26 mouse cellular contexts compared by ENCODE assay signal in genomic region chr19:18253333-18253732, GRCm38 (mm10).
A peak's percentile ranks its signal among the peaks of the same experiment; 100 is the strongest.
DNase-seq lines count a peak whose midpoint lies in the region; ATAC-seq and TF ChIP-seq lines count a peak whose summit lies in the region.
"Had no signal": no experiment of that assay in that cellular context is flagged by ENCODE, and none has a peak within 500 bp of the region (broad histone marks: within the 10 kb centered on the region; RNA-seq: fewer than 3 reads in every experiment).

No protein-coding gene starts in this region.

- no peak for TF ChIP-seq CTCF in forebrain, postnatal 0 days (IDR thresholded peaks at IDR 0.05; ENCODE audit: low read depth)
- TF ChIP-seq CTCF in midbrain, postnatal 0 days (IDR thresholded peaks at IDR 0.05) = no peak
- TF ChIP-seq CTCF in brain, embryonic 14.5 days (IDR thresholded peaks at IDR 0.05; ENCODE audit: borderline replicate concordance, extremely low read depth, insufficient read depth, insufficient read length) = no peak

- H3K9me3 ChIP-seq in forebrain, embryonic 11.5 days (ENCODE audit: control insufficient read depth, low read length) = no peaks in the 10 kb centered on the region
- no peaks in the 10 kb centered on the region for H3K9me3 ChIP-seq in forebrain, postnatal 0 days (ENCODE audit: low read length)
- H3K9me3 ChIP-seq in midbrain, embryonic 10.5 days (replicated peaks) = no peaks in the 10 kb centered on the region
- no peaks in the 10 kb centered on the region for H3K9me3 ChIP-seq in midbrain, postnatal 0 days (ENCODE audit: low read length)
- H3K9me3 ChIP-seq in midbrain, embryonic 13.5 days = no peaks in the 10 kb centered on the region
- no peaks in the 10 kb centered on the region for H3K9me3 ChIP-seq in midbrain, embryonic 15.5 days
- H3K9me3 ChIP-seq: embryonic facial prominence, embryonic 10.5 days; embryonic facial prominence, embryonic 13.5 days had no signal

- WGBS in forebrain, embryonic 11.5 days = 63% methylated on average over 4 of the region's 4 CpGs
- WGBS in forebrain, postnatal 0 days = 52% methylated on average over 4 of the region's 4 CpGs
- 61% methylated on average over 4 of the region's 4 CpGs for WGBS in midbrain, embryonic 10.5 days
- WGBS in midbrain, postnatal 0 days = 54% methylated on average over 4 of the region's 4 CpGs
- 34% methylated on average over 4 of the region's 4 CpGs for WGBS in midbrain, embryonic 13.5 days
- 43% methylated on average over 4 of the region's 4 CpGs for WGBS in midbrain, embryonic 15.5 days

- H3K4me1 ChIP-seq in forebrain, embryonic 11.5 days (replicated peaks; ENCODE audit: control insufficient read depth, insufficient read depth, low read length) = no peaks in the 10 kb centered on the region
- H3K4me1 ChIP-seq in forebrain, postnatal 0 days (ENCODE audit: insufficient read depth) = no peaks in the 10 kb centered on the region
- H3K4me1 ChIP-seq in midbrain, embryonic 10.5 days = peaks cover 13% of the 10 kb centered on the region
- no peaks in the 10 kb centered on the region for H3K4me1 ChIP-seq in midbrain, postnatal 0 days (ENCODE audit: insufficient read depth, low read length)
- peaks cover 6% of the 10 kb centered on the region; the same call in 1 of the 2 replicates for H3K4me1 ChIP-seq in midbrain, embryonic 13.5 days (replicated peaks)
- H3K4me1 ChIP-seq in midbrain, embryonic 15.5 days = no peaks in the 10 kb centered on the region
- H3K4me1 ChIP-seq: embryonic facial prominence, embryonic 10.5 days had no signal

- H3K9ac ChIP-seq in forebrain, embryonic 11.5 days (ENCODE audit: low read length) = no peak overlapping the region
- no peak overlapping the region for H3K9ac ChIP-seq in forebrain, postnatal 0 days
- H3K9ac ChIP-seq in midbrain, postnatal 0 days (replicated peaks; ENCODE audit: low read length, poor library complexity, severe bottlenecking) = no peak overlapping the region
- no peak overlapping the region for H3K9ac ChIP-seq in midbrain, embryonic 13.5 days (replicated peaks)
- H3K9ac ChIP-seq in midbrain, embryonic 15.5 days = no peak overlapping the region
- H3K9ac ChIP-seq: embryonic facial prominence, embryonic 13.5 days; hindbrain, embryonic 14.5 days had no signal

- peak; percentile 51; the same call in 1 of the 2 replicates for ATAC-seq in forebrain, embryonic 11.5 days (replicated peaks; ENCODE audit: low FRiP score)
- no peak for ATAC-seq in forebrain, postnatal 0 days
- no peak for ATAC-seq in midbrain, postnatal 0 days (ENCODE audit: low FRiP score)
- ATAC-seq in midbrain, embryonic 13.5 days = 0 out of 2 replicates have a peak, but pooled peaks have one; percentile 45
- ATAC-seq in midbrain, embryonic 15.5 days (replicated peaks) = no peak
- ATAC-seq: forebrain, embryonic 14.5 days; hindbrain, postnatal 0 days; inflammation-experienced regulatory T-cells, adult 6 months had no signal

- H3K27ac ChIP-seq in forebrain, embryonic 11.5 days (ENCODE audit: low read depth, low read length) = no peak overlapping the region
- no peak overlapping the region for H3K27ac ChIP-seq in forebrain, postnatal 0 days (ENCODE audit: low read depth, low read length)
- no peak overlapping the region for H3K27ac ChIP-seq in midbrain, embryonic 10.5 days (replicated peaks)
- H3K27ac ChIP-seq in midbrain, postnatal 0 days (ENCODE audit: low read depth, low read length) = no peak overlapping the region
- no peak overlapping the region for H3K27ac ChIP-seq in midbrain, embryonic 13.5 days
- no peak overlapping the region for H3K27ac ChIP-seq in midbrain, embryonic 15.5 days
- H3K27ac ChIP-seq: embryonic facial prominence, embryonic 10.5 days; embryonic facial prominence, embryonic 13.5 days; gastrocnemius, adult 2 months; hindbrain, embryonic 14.5 days; hindbrain, postnatal 0 days had no signal

- no peak for TF ChIP-seq POLR2A in brain, embryonic 14.5 days (IDR thresholded peaks at IDR 0.05; ENCODE audit: borderline replicate concordance, extremely low read depth, insufficient read depth, insufficient read length, poor library complexity, severe bottlenecking)

- H3K36me3 ChIP-seq in forebrain, embryonic 11.5 days (ENCODE audit: control insufficient read depth, insufficient read depth, low read length) = no peaks in the 10 kb centered on the region
- H3K36me3 ChIP-seq in forebrain, postnatal 0 days (ENCODE audit: insufficient read depth) = no peaks in the 10 kb centered on the region
- no peaks in the 10 kb centered on the region for H3K36me3 ChIP-seq in midbrain, embryonic 10.5 days
- H3K36me3 ChIP-seq in midbrain, postnatal 0 days (ENCODE audit: insufficient read depth, low read length) = no peaks in the 10 kb centered on the region
- no peaks in the 10 kb centered on the region for H3K36me3 ChIP-seq in midbrain, embryonic 13.5 days
- no peaks in the 10 kb centered on the region for H3K36me3 ChIP-seq in midbrain, embryonic 15.5 days (replicated peaks)
- H3K36me3 ChIP-seq: embryonic facial prominence, embryonic 10.5 days; embryonic facial prominence, embryonic 13.5 days had no signal

- H3K4me2 ChIP-seq in forebrain, embryonic 11.5 days (ENCODE audit: low read depth, low read length, severe bottlenecking) = no peak overlapping the region
- H3K4me2 ChIP-seq in forebrain, postnatal 0 days (ENCODE audit: low read depth) = no peak overlapping the region
- no peak overlapping the region for H3K4me2 ChIP-seq in midbrain, postnatal 0 days (ENCODE audit: low read depth, low read length, poor library complexity, severe bottlenecking)
- H3K4me2 ChIP-seq in midbrain, embryonic 13.5 days (replicated peaks) = no peak overlapping the region
- no peak overlapping the region for H3K4me2 ChIP-seq in midbrain, embryonic 15.5 days
- H3K4me2 ChIP-seq: embryonic facial prominence, embryonic 13.5 days; heart, embryonic 11.5 days; hindbrain, embryonic 14.5 days had no signal

- H3K27me3 ChIP-seq in forebrain, embryonic 11.5 days (ENCODE audit: control insufficient read depth, insufficient read depth, low read length) = no peaks in the 10 kb centered on the region
- H3K27me3 ChIP-seq in forebrain, postnatal 0 days (ENCODE audit: insufficient read depth, low read length) = no peaks in the 10 kb centered on the region
- no peaks in the 10 kb centered on the region for H3K27me3 ChIP-seq in midbrain, embryonic 10.5 days (ENCODE audit: low read depth, poor library complexity, severe bottlenecking)
- H3K27me3 ChIP-seq in midbrain, postnatal 0 days (ENCODE audit: insufficient read depth, low read length) = no peaks in the 10 kb centered on the region
- no peaks in the 10 kb centered on the region for H3K27me3 ChIP-seq in midbrain, embryonic 13.5 days
- H3K27me3 ChIP-seq in midbrain, embryonic 15.5 days (replicated peaks) = no peaks in the 10 kb centered on the region
- H3K27me3 ChIP-seq: embryonic facial prominence, embryonic 13.5 days had no signal

- no peak overlapping the region for H3K4me3 ChIP-seq in forebrain, embryonic 11.5 days (ENCODE audit: low read depth, low read length)
- H3K4me3 ChIP-seq in forebrain, postnatal 0 days (ENCODE audit: low read depth, low read length) = no peak overlapping the region
- no peak overlapping the region for H3K4me3 ChIP-seq in midbrain, embryonic 10.5 days
- no peak overlapping the region for H3K4me3 ChIP-seq in midbrain, postnatal 0 days (ENCODE audit: low read depth, low read length)
- no peak overlapping the region for H3K4me3 ChIP-seq in midbrain, embryonic 13.5 days (replicated peaks)
- no peak overlapping the region for H3K4me3 ChIP-seq in midbrain, embryonic 15.5 days
- H3K4me3 ChIP-seq: embryonic facial prominence, embryonic 10.5 days; embryonic facial prominence, embryonic 13.5 days; erythroblast, embryonic 14.5 days; gastrocnemius, adult 2 months had no signal

- no peak for DNase-seq in forebrain, embryonic 11.5 days (ENCODE audit: low spot score)
- no peak for DNase-seq in forebrain, postnatal 0 days
- peak; percentile 12 for DNase-seq in midbrain, embryonic 10.5 days (ENCODE audit: low spot score)
- DNase-seq in midbrain, postnatal 0 days (ENCODE audit: low spot score) = no peak
- DNase-seq in brain, embryonic 14.5 days (ENCODE audit: low read depth) = peak; percentile 4
- no peak for DNase-seq in frontal cortex, postnatal 10 days (ENCODE audit: low spot score in 2 of 2)
- DNase-seq: adrenal gland, adult 2 months; adrenal gland, postnatal 14 days; cerebellum, adult 11-12 months; cerebellum, adult 8-10 months; cerebellum, postnatal 10 days; cerebellum, postnatal 36 days; embryo, embryonic 11 days; gastrocnemius, adult 2 months; gastrocnemius, postnatal 14 days; heart, adult 11 months had no signal

Comparison
In these comparisons a context has a peak if more than half of its experiments do, and no peak if none do; other contexts are left out.
1. ATAC-seq: peak in forebrain, embryonic 11.5 days (single experiment) and midbrain, embryonic 13.5 days (single experiment); none in forebrain, postnatal 0 days (single experiment), midbrain, postnatal 0 days (single experiment) and midbrain, embryonic 15.5 days (single experiment).
2. DNase-seq: peak in midbrain, embryonic 10.5 days (single experiment) and brain, embryonic 14.5 days (single experiment); none in forebrain, embryonic 11.5 days (single experiment), forebrain, postnatal 0 days (single experiment), midbrain, postnatal 0 days (single experiment) and frontal cortex, postnatal 10 days (0 of 2).